Mouse (Mus musculus) cerebellum, postnatal 36 days (tissue): Measurements from ENCODE around the gene Mylk4.

ENCODE experiments used
- DNase-seq, 2 experiments: peaks; one replicate each; pipeline ENCODE4 v3.0.0; 2021 to 2022; ENCODE audit warnings: mixed read lengths in 2 of 2

Mylk4 gene

GRCm38 (mm10) chr13:32783816-32784215 is at the start of gene Mylk4:
Gene Mylk4, minus strand, starts transcription at chr13:32783954.
- no peak for DNase-seq

GRCm38 (mm10) chr13:32833237-32833636 is 49.5 kb upstream of the Mylk4 start:
- no peak for DNase-seq

- DNase-seq: no peak
Observed at GRCm38 (mm10) chr13:32832776-32833175, 49.0 kb upstream of the Mylk4 start.

GRCm38 (mm10) chr13:32831505-32832273 is 47.9 kb upstream of the Mylk4 start:
- DNase-seq: no peak

- DNase-seq: no peak
Observed at GRCm38 (mm10) chr13:32828886-32829285, 45.1 kb upstream of the Mylk4 start.

- DNase-seq: peak; percentile 53
Observed at GRCm38 (mm10) chr13:32827951-32828350, 44.2 kb upstream of the Mylk4 start.

- DNase-seq: no peak
Observed at GRCm38 (mm10) chr13:32827111-32827822, 43.5 kb upstream of the Mylk4 start.

- DNase-seq: no peak
Observed at GRCm38 (mm10) chr13:32825546-32825945, 41.8 kb upstream of the Mylk4 start.

- DNase-seq: no peak
Observed at GRCm38 (mm10) chr13:32824377-32825330, 40.9 kb upstream of the Mylk4 start.

- DNase-seq: no peak
Observed at GRCm38 (mm10) chr13:32823126-32823525, 39.4 kb upstream of the Mylk4 start.

- DNase-seq: no peak
Observed at GRCm38 (mm10) chr13:32821671-32822070, 37.9 kb upstream of the Mylk4 start.

GRCm38 (mm10) chr13:32819926-32820325 is 36.2 kb upstream of the Mylk4 start:
- DNase-seq: no peak

GRCm38 (mm10) chr13:32819241-32819640 is 35.5 kb upstream of the Mylk4 start:
- DNase-seq: no peak

- no peak for DNase-seq
Observed at GRCm38 (mm10) chr13:32807624-32808023, 23.9 kb upstream of the Mylk4 start.

- peak in 1 of 2 experiments; percentile 14 for DNase-seq
Observed at GRCm38 (mm10) chr13:32806820-32807219, 23.1 kb upstream of the Mylk4 start.

- DNase-seq: no peak
Observed at GRCm38 (mm10) chr13:32803701-32804345, 20.1 kb upstream of the Mylk4 start.

GRCm38 (mm10) chr13:32802259-32803081 is 18.7 kb upstream of the Mylk4 start, which contains the start of gene D930007J09Rik:
Gene D930007J09Rik, minus strand, starts transcription at chr13:32802849.
- peak; percentile 46 to 48 for DNase-seq

- DNase-seq: peak; percentile 96 to 97
Observed at GRCm38 (mm10) chr13:32801693-32802221, 18.0 kb upstream of the Mylk4 start, which contains the start of gene Wrnip1. Gene Wrnip1, plus strand, starts transcription at chr13:32802038.

GRCm38 (mm10) chr13:32800859-32801258 is 17.1 kb upstream of the Mylk4 start:
- no peak for DNase-seq

- no peak for DNase-seq
Observed at GRCm38 (mm10) chr13:32799131-32799530, 15.4 kb upstream of the Mylk4 start.

- DNase-seq: no peak
Observed at GRCm38 (mm10) chr13:32797085-32797484, 13.3 kb upstream of the Mylk4 start.
